ENCODE assay signal across 13 mouse cellular contexts in genomic region chr6:125154550-125154949, GRCm38 (mm10). TPM values are rescaled to one million over a fixed set of nuclear protein-coding genes. Genes with fewer than 3 reads are reported as not detected.
A peak's percentile ranks its signal among the peaks of the same experiment; 100 is the strongest.
DNase-seq lines count a peak whose midpoint lies in the region; ATAC-seq and TF ChIP-seq lines count a peak whose summit lies in the region.
"Had no signal": no experiment of that assay in that cellular context is flagged by ENCODE, and none has a peak within 500 bp of the region (broad histone marks: within the 10 kb centered on the region; RNA-seq: fewer than 3 reads in every experiment).

No protein-coding gene starts in this region.

- H3K27me3 ChIP-seq in lung, postnatal 0 days (replicated peaks; ENCODE audit: insufficient read depth, low read length), result no peaks in the 10 kb centered on the region

- H3K9me3 ChIP-seq in lung, postnatal 0 days (ENCODE audit: low read length), result no peaks in the 10 kb centered on the region

- intact Hi-C loops in gastrocnemius, adult 2 months (cut with DNase I), result no loop called here

- no peak for TF ChIP-seq EP300 in lung, postnatal 0 days (IDR thresholded peaks at IDR 0.05)

- H3K27ac ChIP-seq in gastrocnemius, adult 2 months, result peak overlapping the region; percentile 58; the same call in 1 of the 2 replicates
- no peak overlapping the region for H3K27ac ChIP-seq in lung, postnatal 0 days (ENCODE audit: low read length)
- H3K27ac ChIP-seq: macrophage had no signal

- 0 out of 2 replicates have a peak, but pooled peaks have one; percentile 21 for ATAC-seq in lung, postnatal 0 days
- 0 out of 2 replicates have a peak, but pooled peaks have one; percentile 28 for ATAC-seq in megakaryocyte-erythroid progenitor cell, adult 5-6 weeks (replicated peaks; ENCODE audit: low FRiP score, low TSS enrichment, poor library complexity, severe bottlenecking)

- no peak overlapping the region for H3K4me2 ChIP-seq in lung, postnatal 0 days (replicated peaks; ENCODE audit: low read depth, low read length)

- no peak overlapping the region for H3K9ac ChIP-seq in lung, postnatal 0 days (replicated peaks; ENCODE audit: low read depth)

- DNase-seq in gastrocnemius, adult 2 months, result no peak
- DNase-seq in gastrocnemius, postnatal 10 days, result no peak
- peak; percentile 60 for DNase-seq in lung, postnatal 0 days (ENCODE audit: low spot score)
- no peak for DNase-seq in lung, postnatal 4 days
- DNase-seq in ES-CJ7 (ENCODE audit: low read depth, low spot score), result peak; percentile 74
- no peak for DNase-seq in c-Kit-positive CD71-positive TER-119-positive erythroid progenitor cells, embryonic 14.5 days (ENCODE audit: low spot score)
- DNase-seq in heart, adult 18-20 months, result no peak
- DNase-seq: cerebellum, adult 11-12 months; heart, postnatal 36 days; layer of hippocampus, postnatal 36 days; thymus, adult 2 months had no signal

- H3K4me1 ChIP-seq in lung, postnatal 0 days (ENCODE audit: insufficient read depth, low read depth, low read length), result no peaks in the 10 kb centered on the region

- H3K4me3 ChIP-seq in gastrocnemius, adult 2 months, result no peak overlapping the region
- no peak overlapping the region for H3K4me3 ChIP-seq in lung, postnatal 0 days (ENCODE audit: low read depth, low read length)

- no peaks in the 10 kb centered on the region for H3K36me3 ChIP-seq in lung, postnatal 0 days (ENCODE audit: insufficient read depth, low read length)

- peak; percentile 50 for TF ChIP-seq CTCF in gastrocnemius, adult 2 months (IDR thresholded peaks at IDR 0.05)
- TF ChIP-seq CTCF in lung, postnatal 0 days (IDR thresholded peaks at IDR 0.05), result peak; percentile 55

RNA-seq across cellular contexts. Expression of gene Iffo1, which starts 9.5 kb away (rescaled TPM):
- total RNA-seq in gastrocnemius, adult 2 months (2021), result 1 to 10 TPM; 7.8 to 9.4 TPM
- total RNA-seq in gastrocnemius, postnatal 10 days (2021), result 10 to 100 TPM; 50.8 to 60.1 TPM
- polyA plus RNA-seq in lung, postnatal 0 days (2015; fragmentation: Nextera tagmentation; extraction: Ambion mirVana), result 7.1 and 8.3 TPM in 2 replicates
- total RNA-seq in megakaryocyte-erythroid progenitor cell, adult 5-6 weeks (2014; fragmentation: Nextera tagmentation), result 18.3 and 22.7 TPM in 2 replicates
- 10.3 and 12.8 TPM in 2 replicates for total RNA-seq in megakaryocyte-erythroid progenitor cell, adult 5-6 weeks (2017)
- 1 to 10 TPM; 5.0 to 5.9 TPM for total RNA-seq in heart, adult 18-20 months (2021)

RNA-seq across cellular contexts. Expression of gene Gapdh, which starts 11.7 kb away (rescaled TPM):
- total RNA-seq in gastrocnemius, adult 2 months (2021), result over 10,000 TPM in 1 of 2 experiments, 1,000 to 10,000 TPM in 1; 9,742 to 11,894 TPM
- total RNA-seq in gastrocnemius, postnatal 10 days (2021), result 1,000 to 10,000 TPM; 7,536 to 8,309 TPM
- polyA plus RNA-seq in lung, postnatal 0 days (2015; fragmentation: Nextera tagmentation; extraction: Ambion mirVana), result 381 and 429 TPM in 2 replicates
- total RNA-seq in megakaryocyte-erythroid progenitor cell, adult 5-6 weeks (2014; fragmentation: Nextera tagmentation), result 900 and 1,346 TPM in 2 replicates
- 535 and 806 TPM in 2 replicates for total RNA-seq in megakaryocyte-erythroid progenitor cell, adult 5-6 weeks (2017)
- total RNA-seq in heart, adult 18-20 months (2021), result 1,000 to 10,000 TPM; 4,422 to 5,568 TPM

RNA-seq across cellular contexts. Expression of gene Nop2, which starts 22.8 kb away (rescaled TPM):
- total RNA-seq in gastrocnemius, adult 2 months (2021), result 10 to 100 TPM; 17.9 to 18.1 TPM
- 10 to 100 TPM; 16.0 to 21.1 TPM for total RNA-seq in gastrocnemius, postnatal 10 days (2021)
- 16.9 and 17.7 TPM in 2 replicates for polyA plus RNA-seq in lung, postnatal 0 days (2015; fragmentation: Nextera tagmentation; extraction: Ambion mirVana)
- total RNA-seq in megakaryocyte-erythroid progenitor cell, adult 5-6 weeks (2014; fragmentation: Nextera tagmentation), result 92.2 and 114 TPM in 2 replicates
- total RNA-seq in megakaryocyte-erythroid progenitor cell, adult 5-6 weeks (2017), result 108 and 125 TPM in 2 replicates
- total RNA-seq in heart, adult 18-20 months (2021), result 10 to 100 TPM; 19.2 to 20.1 TPM

RNA-seq across cellular contexts. Expression of gene Ncapd2, which starts 37.0 kb away (rescaled TPM):
- total RNA-seq in gastrocnemius, adult 2 months (2021), result 1 to 10 TPM; 6.5 to 9.8 TPM
- total RNA-seq in gastrocnemius, postnatal 10 days (2021), result 10 to 100 TPM; 28.3 to 41.5 TPM
- polyA plus RNA-seq in lung, postnatal 0 days (2015; fragmentation: Nextera tagmentation; extraction: Ambion mirVana), result 5.9 and 7.9 TPM in 2 replicates
- total RNA-seq in megakaryocyte-erythroid progenitor cell, adult 5-6 weeks (2014; fragmentation: Nextera tagmentation), result 285 and 384 TPM in 2 replicates
- total RNA-seq in megakaryocyte-erythroid progenitor cell, adult 5-6 weeks (2017), result 186 and 262 TPM in 2 replicates
- 10 to 100 TPM; 12.2 to 15.6 TPM for total RNA-seq in heart, adult 18-20 months (2021)

RNA-seq across cellular contexts. Expression of gene Mrpl51, which starts 37.1 kb away (rescaled TPM):
- 100 to 1,000 TPM; 214 to 262 TPM for total RNA-seq in gastrocnemius, adult 2 months (2021)
- total RNA-seq in gastrocnemius, postnatal 10 days (2021), result 100 to 1,000 TPM; 212 to 236 TPM
- 151 and 154 TPM in 2 replicates for polyA plus RNA-seq in lung, postnatal 0 days (2015; fragmentation: Nextera tagmentation; extraction: Ambion mirVana)
- 163 and 194 TPM in 2 replicates for total RNA-seq in megakaryocyte-erythroid progenitor cell, adult 5-6 weeks (2014; fragmentation: Nextera tagmentation)
- total RNA-seq in megakaryocyte-erythroid progenitor cell, adult 5-6 weeks (2017), result 120 and 151 TPM in 2 replicates
- total RNA-seq in heart, adult 18-20 months (2021), result 100 to 1,000 TPM; 316 to 366 TPM

Comparison
In these comparisons a context has a peak if more than half of its experiments do, and no peak if none do; other contexts are left out.
1. DNase-seq: peak in lung, postnatal 0 days (single experiment) and ES-CJ7 (single experiment); none in gastrocnemius, adult 2 months (single experiment), gastrocnemius, postnatal 10 days (single experiment), lung, postnatal 4 days (0 of 2), c-Kit-positive CD71-positive TER-119-positive erythroid progenitor cells, embryonic 14.5 days (single experiment) and heart, adult 18-20 months (0 of 2).
2. RNA of gene Nop2, which starts 22.8 kb away (total RNA-seq): 92.2 to 125 TPM in megakaryocyte-erythroid progenitor cell, adult 5-6 weeks; 16.0 to 21.1 TPM in gastrocnemius, postnatal 10 days, 19.2 to 20.1 TPM in heart, adult 18-20 months and 17.9 to 18.1 TPM in gastrocnemius, adult 2 months; every median in the first group is over 4 times any median in the second.